Mouse (Mus musculus): Measurements from ENCODE around the gene Babam2. TPM values are rescaled to one million over a fixed set of nuclear protein-coding genes. Genes with fewer than 3 reads are reported as not detected.

Babam2 gene
- polyA plus RNA-seq (2021): 122 TPM

DNA sequence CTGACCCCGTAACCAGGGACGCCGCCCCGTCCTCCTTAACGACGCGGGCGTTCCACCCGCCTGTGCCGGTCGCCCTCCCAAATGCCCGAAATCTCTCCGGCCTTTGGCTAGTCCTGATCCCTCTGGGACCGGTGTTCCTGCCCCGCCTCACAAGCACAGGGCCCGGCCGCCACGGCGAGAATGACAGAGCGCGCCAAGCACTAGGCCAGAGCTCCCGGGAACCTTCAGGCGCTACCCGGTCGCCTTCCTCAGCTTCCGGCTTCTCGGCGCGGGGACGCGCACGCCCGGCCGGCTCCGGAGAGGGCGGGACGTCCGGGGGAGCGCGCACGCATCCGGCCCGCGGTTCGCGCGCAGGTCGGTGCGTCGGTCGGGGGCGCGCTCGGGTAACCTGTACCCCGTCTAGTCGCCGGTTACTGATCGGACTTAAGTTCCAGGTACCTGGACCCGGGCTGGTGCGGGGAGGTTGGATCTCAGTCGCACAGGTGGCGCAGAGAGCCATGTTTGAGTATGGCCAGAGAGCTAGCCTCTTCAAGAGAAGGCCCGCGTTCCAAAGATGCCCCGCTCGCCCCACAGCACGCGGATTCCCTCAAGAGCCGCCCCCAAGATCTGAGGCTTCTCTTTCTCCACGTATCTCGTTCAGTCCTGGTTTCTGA, at the start of gene Babam2:
Gene Babam2, plus strand, starts transcription at position 41 of the 653 bp plus-strand sequence.
- ATAC-seq (peak; percentile 70), DNase-seq (ENCODE audit: low read depth, low spot score) (peak; percentile 59)
- in situ Hi-C loops (cut with MboI; ENCODE audit: low pct_unique_long_range_greater_than_20kb): loop anchor here (5.0 kb wide), 4 partner anchors 65 to 500 kb away; partner anchors contain the start of gene Fosl2
- no peak for TF ChIP-seq CTCF (IDR thresholded peaks at IDR 0.05)
- CTCF ChIA-PET: no interaction called here
- POLR2A ChIA-PET: interaction anchor here (0.6 to 1.8 kb wide), 7 partner anchors 61 to 495 kb away, joined by 3 to 6 read pairs (median 3); no protein-coding TSS in a partner anchor
- no peaks in the 10 kb centered on the region for H3K27me3 ChIP-seq

GRCm38 (mm10) chr5:31650518-31651288, 46.8 kb upstream of the Babam2 start:
- in situ Hi-C loops (cut with MboI; ENCODE audit: low pct_unique_long_range_greater_than_20kb): no loop called here
- ATAC-seq (no peak), DNase-seq (ENCODE audit: low read depth, low spot score) (no peak)
- ChIA-PET CTCF (no interaction called here), POLR2A (no interaction called here)
- H3K27me3 ChIP-seq: no peaks in the 10 kb centered on the region
- no peak for TF ChIP-seq CTCF (IDR thresholded peaks at IDR 0.05)

GRCm38 (mm10) chr5:31655688-31656190, 41.7 kb upstream of the Babam2 start:
- ChIA-PET CTCF (interaction anchor here (0.8 kb wide), 1 partner anchor 19 kb away, joined by 4 read pairs; no protein-coding TSS in a partner anchor), POLR2A (no interaction called here)
- ATAC-seq: no peak
- TF ChIP-seq CTCF (IDR thresholded peaks at IDR 0.05): no peak
- H3K27me3 ChIP-seq: no peaks in the 10 kb centered on the region
- no peak for DNase-seq (ENCODE audit: low read depth, low spot score)
- in situ Hi-C loops (cut with MboI; ENCODE audit: low pct_unique_long_range_greater_than_20kb): no loop called here

DNA sequence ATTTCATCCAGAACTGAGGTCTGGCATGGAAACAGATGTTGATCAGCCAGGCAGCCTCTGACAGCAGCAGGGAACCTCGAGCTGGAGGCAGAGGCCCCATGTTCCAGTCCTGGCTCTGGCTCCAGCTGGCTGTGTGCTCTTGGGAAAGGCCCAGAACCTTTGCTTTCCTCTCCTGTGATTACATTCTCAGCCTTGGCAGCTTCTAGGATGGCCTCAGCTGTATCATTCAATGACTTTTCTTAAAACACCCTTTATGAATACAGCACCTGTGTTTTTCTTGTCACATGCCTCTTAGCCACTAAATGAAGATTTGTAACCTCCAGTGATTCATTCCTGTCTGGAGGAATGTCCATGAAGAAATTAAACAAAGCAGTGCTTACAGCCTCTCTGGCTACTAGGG, 31.3 kb upstream of the Babam2 start:
- CTCF ChIA-PET: interaction anchor here (0.8 to 1.0 kb wide), 3 partner anchors 9 to 15 kb away, joined by 3 to 4 read pairs (median 3); no protein-coding TSS in a partner anchor
- in situ Hi-C loops (cut with MboI; ENCODE audit: low pct_unique_long_range_greater_than_20kb): no loop called here
- TF ChIP-seq CTCF (IDR thresholded peaks at IDR 0.05): no peak
- DNase-seq (ENCODE audit: low read depth, low spot score): peak; percentile 67
- ATAC-seq: peak; percentile 35
- no peaks in the 10 kb centered on the region for H3K27me3 ChIP-seq
- POLR2A ChIA-PET: interaction anchor here (0.6 to 1.0 kb wide), 2 partner anchors 11 to 99 kb away, joined by 3 read pairs; no protein-coding TSS in a partner anchor

- no peak for TF ChIP-seq CTCF (IDR thresholded peaks at IDR 0.05)
- no peak for DNase-seq (ENCODE audit: low read depth, low spot score)
- ATAC-seq: no peak
- ChIA-PET CTCF (no interaction called here), POLR2A (interaction anchor here (0.7 to 1.1 kb wide), 3 partner anchors 14 to 106 kb away, joined by 3 to 6 read pairs (median 4); no protein-coding TSS in a partner anchor)
- in situ Hi-C loops (cut with MboI; ENCODE audit: low pct_unique_long_range_greater_than_20kb): no loop called here
- H3K27me3 ChIP-seq: no peaks in the 10 kb centered on the region
Observed at GRCm38 (mm10) chr5:31668325-31668968, 29.0 kb upstream of the Babam2 start.

GRCm38 (mm10) chr5:31669984-31670383, 27.5 kb upstream of the Babam2 start:
- in situ Hi-C loops (cut with MboI; ENCODE audit: low pct_unique_long_range_greater_than_20kb): no loop called here

GRCm38 (mm10) chr5:31671137-31671536, 26.3 kb upstream of the Babam2 start:
- ChIA-PET CTCF (interaction anchor here (1.0 to 2.1 kb wide), 5 partner anchors 9 to 20 kb away, joined by 3 to 5 read pairs (median 4); no protein-coding TSS in a partner anchor), POLR2A (interaction anchor here (0.7 to 1.0 kb wide), 2 partner anchors 13 to 25 kb away, joined by 3 to 4 read pairs; no protein-coding TSS in a partner anchor)
- no peak for TF ChIP-seq CTCF (IDR thresholded peaks at IDR 0.05)
- no peak for ATAC-seq
- no peaks in the 10 kb centered on the region for H3K27me3 ChIP-seq
- in situ Hi-C loops (cut with MboI; ENCODE audit: low pct_unique_long_range_greater_than_20kb): no loop called here
- no peak for DNase-seq (ENCODE audit: low read depth, low spot score)

More at GRCm38 (mm10) chr5:31669984-31670383, 27.5 kb upstream of the Babam2 start:
- ChIA-PET CTCF (interaction anchor here (1.0 to 2.1 kb wide), 4 partner anchors 10 to 14 kb away, joined by 3 to 5 read pairs (median 4); no protein-coding TSS in a partner anchor), POLR2A (no interaction called here)
- ATAC-seq (no peak), DNase-seq (ENCODE audit: low read depth, low spot score) (no peak)
- TF ChIP-seq CTCF (IDR thresholded peaks at IDR 0.05): no peak
- H3K27me3 ChIP-seq: no peaks in the 10 kb centered on the region

- no peaks in the 10 kb centered on the region for H3K27me3 ChIP-seq
- ChIA-PET CTCF (interaction anchor here (0.8 to 1.0 kb wide), 2 partner anchors 10 to 11 kb away, joined by 3 read pairs; no protein-coding TSS in a partner anchor), POLR2A (interaction anchor here (0.7 to 1.4 kb wide), 2 partner anchors 9 to 11 kb away, joined by 3 read pairs; no protein-coding TSS in a partner anchor)
- TF ChIP-seq CTCF (IDR thresholded peaks at IDR 0.05): no peak
- DNase-seq (ENCODE audit: low read depth, low spot score) (no peak), ATAC-seq (no peak)
- in situ Hi-C loops (cut with MboI; ENCODE audit: low pct_unique_long_range_greater_than_20kb): no loop called here
Observed at GRCm38 (mm10) chr5:31673431-31673830, 24.1 kb upstream of the Babam2 start.

GRCm38 (mm10) chr5:31678000-31678399, 19.5 kb upstream of the Babam2 start:
- DNase-seq (ENCODE audit: low read depth, low spot score) (no peak), ATAC-seq (no peak)
- H3K27me3 ChIP-seq: no peaks in the 10 kb centered on the region
- CTCF ChIA-PET: interaction anchor here (0.9 to 3.8 kb wide), 3 partner anchors 9 to 21 kb away, joined by 3 to 12 read pairs (median 9); no protein-coding TSS in a partner anchor
- no peak for TF ChIP-seq CTCF (IDR thresholded peaks at IDR 0.05)
- in situ Hi-C loops (cut with MboI; ENCODE audit: low pct_unique_long_range_greater_than_20kb): no loop called here
- POLR2A ChIA-PET: interaction anchor here (1.1 kb wide), 1 partner anchor 12 kb away, joined by 3 read pairs; no protein-coding TSS in a partner anchor

- CTCF ChIA-PET: interaction anchor here (1.1 to 1.5 kb wide), 2 partner anchors 10 to 12 kb away, joined by 3 to 4 read pairs; no protein-coding TSS in a partner anchor
- ATAC-seq (no peak), DNase-seq (ENCODE audit: low read depth, low spot score) (no peak)
- no peaks in the 10 kb centered on the region for H3K27me3 ChIP-seq
- in situ Hi-C loops (cut with MboI; ENCODE audit: low pct_unique_long_range_greater_than_20kb): no loop called here
- POLR2A ChIA-PET: interaction anchor here (1.1 kb wide), 1 partner anchor 15 kb away, joined by 3 read pairs; no protein-coding TSS in a partner anchor
- no peak for TF ChIP-seq CTCF (IDR thresholded peaks at IDR 0.05)
Observed at GRCm38 (mm10) chr5:31680183-31680582, 17.3 kb upstream of the Babam2 start.
